Mouse (Mus musculus): Measurements from ENCODE around the gene Sox18. TPM values are rescaled to one million over a fixed set of nuclear protein-coding genes. Genes with fewer than 3 reads are reported as not detected.

Gene Sox18
- 17.6 and 18.4 TPM in 2 replicates for polyA plus RNA-seq (2012; rRNA removed)

GRCm38 (mm10) chr2:181671326-181671725, at the start of gene Sox18:
Gene Sox18 (minus strand): TSS chr2:181671640.

GRCm38 (mm10) chr2:181714903-181715326, 43.5 kb upstream of the Sox18 start, which contains the start of gene Oprl1:
Gene Oprl1 (plus strand): TSS chr2:181715016.

GRCm38 (mm10) chr2:181698241-181698640, 26.8 kb upstream of the Sox18 start, which contains the start of gene Lkaaear1:
Gene Lkaaear1 (minus strand): TSS chr2:181698442.

DNA sequence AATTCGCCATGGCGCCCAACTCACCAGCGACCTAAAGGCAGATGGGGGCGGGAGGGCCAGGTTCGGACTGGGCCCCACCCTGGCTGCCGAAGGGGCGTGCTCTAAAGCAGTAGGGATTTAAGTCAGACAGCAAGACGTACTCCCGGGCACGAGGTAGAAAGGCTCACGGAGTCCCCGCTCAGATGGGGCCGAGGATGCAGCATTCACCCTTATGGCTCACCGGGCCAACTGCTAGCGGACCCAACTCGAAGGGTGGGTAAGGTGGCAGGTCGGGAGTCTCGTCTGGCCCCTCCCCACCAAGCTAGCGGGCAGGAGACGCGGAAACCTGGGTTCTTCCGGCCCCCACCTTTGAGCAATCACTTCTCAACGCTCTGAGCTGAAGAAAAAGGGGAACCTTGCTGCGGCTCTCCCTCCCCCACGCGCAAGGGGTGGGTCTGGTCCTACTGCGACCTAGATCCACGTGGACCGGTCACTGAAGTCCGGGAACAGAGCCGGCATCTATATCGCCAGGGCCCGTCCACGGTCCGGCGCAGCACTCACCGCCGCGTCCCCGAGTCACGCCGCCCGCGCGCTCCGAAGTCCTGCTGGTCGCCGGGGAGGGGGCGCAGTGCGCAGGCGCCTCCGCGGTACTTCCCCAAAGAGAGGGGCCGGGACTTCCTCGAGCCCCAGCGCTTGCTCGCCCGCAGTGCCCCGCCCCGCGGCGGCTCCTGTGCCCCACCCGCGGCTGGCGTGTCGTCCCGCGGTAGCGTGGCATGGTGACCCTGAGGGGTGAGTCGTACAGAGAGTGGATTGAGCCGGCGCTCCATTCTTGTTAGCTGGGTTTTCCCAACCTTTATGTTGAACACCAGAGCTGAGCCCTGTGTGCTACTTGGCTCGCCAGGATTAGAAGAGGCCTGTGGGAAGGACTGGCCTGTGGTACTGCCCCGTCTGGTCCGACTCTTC, 22.2 kb upstream of the Sox18 start, which contains the start of gene Rgs19:
Rgs19 (minus strand) TSS at position 639 of the 942 bp plus-strand sequence.

DNA sequence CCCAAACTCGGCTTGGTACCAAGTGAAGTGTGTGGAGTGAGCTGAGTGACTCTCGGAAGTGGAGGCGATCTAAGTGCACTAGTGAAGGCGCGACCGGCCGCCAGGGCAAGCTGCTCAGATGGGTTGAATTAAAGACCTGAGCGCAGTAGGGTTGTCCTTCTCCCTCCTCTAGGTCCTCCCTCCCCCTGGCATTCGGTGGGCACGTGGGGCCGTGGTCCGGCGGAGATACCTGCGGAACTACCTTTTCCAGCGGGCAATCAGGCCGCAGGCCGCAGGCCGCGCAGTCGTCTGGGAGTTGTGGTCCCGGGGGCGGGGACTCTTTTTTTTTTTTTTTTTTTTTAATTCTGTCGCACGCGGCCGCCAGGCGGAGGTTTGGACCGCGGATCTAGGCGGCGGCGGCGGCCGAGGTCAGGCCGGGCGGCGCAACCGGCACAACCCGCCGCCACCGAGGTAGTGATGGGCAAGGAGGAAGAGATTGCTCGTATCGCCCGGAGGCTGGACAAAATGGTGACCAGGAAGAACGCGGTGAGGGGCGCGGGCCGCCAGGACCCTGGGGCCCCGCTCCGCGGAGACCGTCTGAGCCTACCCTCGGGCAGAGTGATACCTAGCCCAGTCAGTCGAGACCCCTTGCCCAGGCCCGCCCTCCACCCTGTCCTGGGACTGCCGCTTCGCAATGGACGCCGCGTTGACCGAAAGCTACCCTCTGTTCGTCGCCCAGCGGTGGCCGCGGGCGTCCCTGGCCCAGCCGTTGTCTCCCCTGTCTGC, 8.7 kb upstream of the Sox18 start, which contains the start of gene Tcea2:
Tcea2 (plus strand) TSS at position 360 of the 765 bp plus-strand sequence.

GRCm38 (mm10) chr2:181656734-181657133, 14.7 kb downstream of the Sox18 start, which contains the start of gene Gm29797:
Gene Gm29797 (plus strand): TSS chr2:181657034.

Other genes starting within 250 kb of the Sox18 start
- 10.0 and 11.4 TPM in 2 replicates for gene Zbtb46, start 212.2 kb downstream of the Sox18 start, polyA plus RNA-seq (2012; rRNA removed)
- gene Abhd16b, start 178.4 kb downstream of the Sox18 start, polyA plus RNA-seq (2012; rRNA removed): not detected in 2 replicates
- gene Tpd52l2, start 174.5 kb downstream of the Sox18 start, polyA plus RNA-seq (2012; rRNA removed): 108 and 119 TPM in 2 replicates
- gene Dnajc5, start 151.2 kb downstream of the Sox18 start, polyA plus RNA-seq (2012; rRNA removed): 183 and 196 TPM in 2 replicates
- gene Uckl1, start 86.7 kb downstream of the Sox18 start, polyA plus RNA-seq (2012; rRNA removed): 149 and 150 TPM in 2 replicates
- gene Prpf6, start 79.8 kb downstream of the Sox18 start, polyA plus RNA-seq (2012; rRNA removed): 34.2 and 36.7 TPM in 2 replicates
- gene Zfp512b, start 78.8 kb downstream of the Sox18 start, polyA plus RNA-seq (2012; rRNA removed): 109 and 115 TPM in 2 replicates
- 116 and 121 TPM in 2 replicates for gene Samd10, start 72.4 kb downstream of the Sox18 start, polyA plus RNA-seq (2012; rRNA removed)
- 0.31 TPM in 1 of 2 replicates, not detected in the other for gene Gm29797, start 14.6 kb downstream of the Sox18 start, polyA plus RNA-seq (2012; rRNA removed)
- 94.0 and 96.3 TPM in 2 replicates for gene Tcea2, start 8.7 kb upstream of the Sox18 start, polyA plus RNA-seq (2012; rRNA removed)
- 103 and 106 TPM in 2 replicates for gene Rgs19, start 22.3 kb upstream of the Sox18 start, polyA plus RNA-seq (2012; rRNA removed)
- gene Lkaaear1, start 26.8 kb upstream of the Sox18 start, polyA plus RNA-seq (2012; rRNA removed): not detected in 2 replicates
- 82.6 and 85.7 TPM in 2 replicates for gene Oprl1, start 43.4 kb upstream of the Sox18 start, polyA plus RNA-seq (2012; rRNA removed)
- 34.6 and 34.7 TPM in 2 replicates for gene Myt1, start 91.7 kb upstream of the Sox18 start, polyA plus RNA-seq (2012; rRNA removed)
- 53.4 and 53.5 TPM in 2 replicates for gene Pcmtd2, start 166.2 kb upstream of the Sox18 start, polyA plus RNA-seq (2012; rRNA removed)
- 53.4 and 54.7 TPM in 2 replicates for gene Polr3k, start 192.7 kb upstream of the Sox18 start, polyA plus RNA-seq (2012; rRNA removed)